Mouse (Mus musculus): ENCODE measurements around the gene Poc1b.

- TF ChIP-seq CTCF (IDR thresholded peaks at IDR 0.05; ENCODE audit: borderline replicate concordance, control insufficient read depth, extremely low read depth, insufficient read depth, low read length, poor library complexity): no peak
- no peak for TF ChIP-seq POLR2A (IDR thresholded peaks at IDR 0.05; ENCODE audit: control insufficient read depth, extremely low read depth, insufficient read depth, low read length, poor library complexity)
Observed at GRCm38 (mm10) chr10:99114295-99114694, 7.5 kb downstream of the Poc1b start.

Data from thymus, adult 2 months (tissue).